Mouse (Mus musculus) layer of hippocampus, adult 18-20 months (tissue): ENCODE data around the gene Mrgprx1. TPM values are rescaled to one million over a fixed set of nuclear protein-coding genes. Genes with fewer than 3 reads are reported as not detected.

Experiments used
- DNase-seq, 2 experiments: peaks; one replicate each; pipeline ENCODE4 v3.0.0; 2022; ENCODE audit warnings: low spot score in 2 of 2
- long read RNA-seq: library from polyadenylated mRNA; stranded (forward); transcript quantifications from one replicate; pipeline ENCODE4 v2.0.0, GENCODE M21; 2021
- total RNA-seq, 2 experiments: library from RNA; stranded (reverse); gene quantifications; 2 replicates each; pipeline ENCODE4 v1.2.3; 2021

The Mrgprx1 gene
- total RNA-seq = not detected
- long read RNA-seq = 0 reads

DNA sequence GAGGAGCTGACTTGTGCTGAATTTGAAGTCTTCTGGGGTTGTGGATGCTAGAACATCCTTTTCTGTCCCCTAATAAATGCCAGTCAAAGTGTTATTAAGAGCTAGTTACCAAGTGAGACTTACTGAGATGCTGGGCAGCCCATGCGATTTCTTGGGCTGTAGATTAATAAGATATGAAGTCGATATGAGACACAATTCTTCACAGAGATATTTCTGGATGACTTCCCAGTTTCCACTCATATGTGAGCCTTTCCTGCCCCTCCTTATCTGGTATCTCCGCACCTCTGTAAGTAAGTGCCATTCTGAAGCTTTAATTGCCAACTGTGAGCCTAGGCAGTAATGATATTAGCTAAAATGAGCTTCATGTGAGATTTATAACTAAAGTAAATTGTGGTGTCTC is at the start of gene Mrgprx1:
Gene Mrgprx1 (minus strand): TSS at position 101 of the 400 bp plus-strand sequence.
- DNase-seq = no peak

GRCm38 (mm10) chr7:48075521-48075920 is 48.1 kb upstream of the Mrgprx1 start:
- no peak for DNase-seq

DNA sequence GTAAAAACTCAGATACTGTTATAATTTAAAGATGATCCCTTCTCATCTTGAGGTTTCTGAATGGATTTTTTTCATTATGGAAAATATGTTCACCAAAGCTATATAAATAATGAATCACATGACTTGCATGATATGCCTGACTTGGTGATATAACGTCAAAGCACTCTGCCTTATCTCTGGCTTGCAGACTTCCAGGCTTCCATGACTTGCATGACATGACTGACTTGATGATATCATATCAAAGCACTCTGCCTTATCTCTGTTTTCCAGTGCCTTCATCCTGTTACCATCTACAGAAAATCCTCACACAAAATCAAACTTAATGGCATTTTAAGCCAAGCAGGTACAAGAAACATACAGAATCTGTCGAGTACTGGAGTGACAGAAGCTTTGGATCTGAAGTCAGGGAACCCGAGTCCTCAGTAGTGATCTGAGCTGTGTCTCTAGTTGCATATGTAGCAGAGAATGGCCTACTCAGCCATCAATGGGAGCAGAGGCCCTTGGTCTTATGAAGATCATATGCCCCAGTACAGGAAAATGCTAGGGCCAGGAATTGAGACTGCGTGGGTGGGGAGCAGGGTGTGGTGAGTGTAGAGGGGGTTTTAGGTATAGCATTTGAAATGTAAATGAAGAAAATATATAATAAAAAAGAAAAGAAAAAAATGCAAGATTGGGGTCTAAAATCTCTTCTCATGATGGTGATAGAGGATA is 19.2 kb upstream of the Mrgprx1 start:
- no peak for DNase-seq

DNA sequence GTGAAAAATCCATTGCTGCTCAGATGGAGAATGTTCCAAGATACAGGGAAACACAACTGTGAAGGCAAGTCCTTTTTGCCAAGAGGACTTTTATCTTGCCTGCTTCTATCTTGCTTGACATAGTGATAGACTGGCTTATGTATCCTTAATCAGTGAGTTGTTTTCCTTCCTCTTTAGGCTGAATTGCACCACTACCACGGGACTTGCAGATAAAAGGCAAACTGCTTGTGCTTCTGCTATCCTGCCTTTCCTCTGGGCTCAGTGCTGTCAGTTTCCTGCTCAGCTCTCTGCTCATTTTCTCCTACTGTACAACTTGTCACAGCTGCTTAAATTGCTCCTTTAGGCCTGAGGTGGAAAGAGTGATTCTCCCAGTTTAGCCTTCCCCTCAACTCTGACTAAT is 16.6 kb upstream of the Mrgprx1 start:
- DNase-seq = no peak

GRCm38 (mm10) chr7:48017874-48018273 is 9.5 kb downstream of the Mrgprx1 start:
- DNase-seq = no peak

DNA sequence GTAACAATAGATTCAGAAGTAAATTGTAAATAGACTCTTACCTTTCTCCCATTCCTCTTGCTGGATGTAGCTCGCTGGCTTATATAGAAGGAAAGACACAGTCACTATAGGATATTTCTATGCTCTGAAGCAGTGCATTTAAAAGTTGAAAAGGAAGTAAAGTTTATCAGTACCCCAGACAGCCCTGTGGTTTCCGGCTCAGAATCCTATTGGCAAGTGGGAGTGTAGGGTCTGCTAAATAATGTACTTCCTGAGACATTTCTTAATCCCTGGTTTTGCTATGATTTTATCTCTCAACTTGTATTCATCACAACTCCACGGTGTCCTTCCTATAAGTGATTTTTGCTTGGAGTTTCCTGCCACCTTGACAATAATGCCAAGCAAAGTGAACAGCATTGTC is 31.7 kb downstream of the Mrgprx1 start:
- no peak for DNase-seq

GRCm38 (mm10) chr7:47986752-47987151 is 40.6 kb downstream of the Mrgprx1 start:
- DNase-seq = no peak

DNA sequence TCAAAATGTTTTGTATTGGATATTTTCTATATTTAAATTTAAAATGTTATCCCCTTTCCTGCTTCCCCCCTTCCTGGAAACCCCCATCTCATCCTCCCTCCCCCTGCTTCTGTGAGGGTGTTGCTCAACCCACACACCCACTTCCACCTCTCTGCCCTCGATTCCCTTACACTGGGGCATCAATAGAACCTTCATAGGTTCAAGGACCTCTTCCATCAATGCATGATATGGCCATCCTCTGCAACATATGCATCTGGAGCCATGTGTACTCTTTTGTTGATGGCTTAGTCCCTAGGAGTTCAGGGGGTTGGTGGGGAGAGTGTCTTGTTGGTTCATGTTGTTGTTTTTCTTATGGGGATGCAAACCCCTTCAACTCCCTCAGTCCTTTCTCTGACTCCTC is 45.4 kb downstream of the Mrgprx1 start, which contains the start of gene Mrgpra4:
Gene Mrgpra4 (minus strand): TSS at position 101 of the 400 bp plus-strand sequence.
- DNase-seq = no peak

Other genes with a start within 250 kb of the Mrgprx1 start
- gene Mrgpra4, start 45.5 kb downstream of the Mrgprx1 start, total RNA-seq = not detected
- gene Mrgprb5, start 141.4 kb upstream of the Mrgprx1 start, total RNA-seq = not detected
- not detected for gene Mrgprb4, start 171.7 kb upstream of the Mrgprx1 start, total RNA-seq